Mouse (Mus musculus) kidney, embryonic 16.5 days (tissue): ENCODE data around the gene Tctn1. TPM values are rescaled to one million over a fixed set of nuclear protein-coding genes. Genes with fewer than 3 reads are reported as not detected.

Source experiments
- ATAC-seq: fragments of 200-750 bp; cut with Nextera tagmentation; 2 replicates; pipeline ENCODE4 v1.8.0; 2017; ENCODE audit warnings: moderate TSS enrichment; ENCODE audit not compliant: low FRiP score, low TSS enrichment
- H3K27ac ChIP-seq: fragments of 300-500 bp; sonication (generic); 2 replicates; pipeline ENCODE4 v1.5.1; 2014; ENCODE audit warnings: low read length
- H3K27me3 ChIP-seq: fragments of 300-500 bp; sonication (generic); 2 replicates; pipeline ENCODE4 v1.6.1; 2014; ENCODE audit warnings: low read length, control low read depth, mixed read lengths; ENCODE audit not compliant: insufficient read depth
- H3K36me3 ChIP-seq: fragments of 300-500 bp; sonication (generic); 2 replicates; pipeline ENCODE4 v1.6.1; 2014; ENCODE audit warnings: low read length, control low read depth, mixed read lengths; ENCODE audit not compliant: insufficient read depth
- H3K4me1 ChIP-seq: fragments of 300-500 bp; sonication (generic); 2 replicates; pipeline ENCODE4 v1.6.1; 2014; ENCODE audit warnings: low read length, control low read depth, mixed read lengths; ENCODE audit not compliant: insufficient read depth
- H3K4me2 ChIP-seq: fragments of 300-500 bp; sonication (generic); replicated peaks from 2 replicates; pipeline ENCODE4 v1.6.1; 2014; ENCODE audit warnings: low read depth, low read length
- H3K4me3 ChIP-seq: fragments of 300-500 bp; sonication (generic); 2 replicates; pipeline ENCODE4 v1.5.1; 2014; ENCODE audit warnings: mild to moderate bottlenecking, low read length
- H3K9ac ChIP-seq: fragments of 300-500 bp; sonication (generic); replicated peaks from 2 replicates; pipeline ENCODE4 v1.6.1; 2014; ENCODE audit warnings: low read length
- H3K9me3 ChIP-seq: fragments of 300-500 bp; sonication (generic); 2 replicates; pipeline ENCODE4 v1.6.1; 2016; ENCODE audit warnings: low read length, control low read depth
- WGBS: fragments of 180-500 bp; shearing (Covaris S2); extraction: QIAGEN DNeasy Blood & Tissue Kit; methylation state at CpG from one replicate; pipeline ENCODE4 v1.1.7; 2014; 5-methylcytosine and 5-hydroxymethylcytosine counted together
- polyA plus RNA-seq: library from polyadenylated mRNA; unstranded; fragments of >200 nt; fragmentation: Nextera tagmentation; extraction: Ambion mirVana; gene quantifications from 2 replicates; pipeline ENCODE4 v1.2.1, GENCODE M21; 2015

The Tctn1 gene
- polyA plus RNA-seq, 1 experiment from 2014 or later = 7.9 TPM

GRCm38 (mm10) chr5:122240989-122241388, 23.3 kb downstream of the Tctn1 start:
- ATAC-seq = no peak
- WGBS = 69% methylated on average over 1 of the region's 1 CpGs
- Histone ChIP-seq H3K36me3 (peaks cover 17% of the 10 kb centered on the region), H3K27ac (no peak overlapping the region), H3K9me3 (no peaks in the 10 kb centered on the region), H3K4me2 (no peak overlapping the region), H3K4me1 (no peaks in the 10 kb centered on the region), H3K27me3 (no peaks in the 10 kb centered on the region), H3K4me3 (no peak overlapping the region), H3K9ac (no peak overlapping the region)

GRCm38 (mm10) chr5:122240521-122240920, 23.7 kb downstream of the Tctn1 start:
- peaks cover 17% of the 10 kb centered on the region for H3K36me3 ChIP-seq
- H3K9me3 ChIP-seq = no peaks in the 10 kb centered on the region
- ATAC-seq = no peak
- WGBS = 91% methylated on average over 11 of the region's 11 CpGs
- H3K4me1 ChIP-seq = no peaks in the 10 kb centered on the region
- no peak overlapping the region for H3K9ac ChIP-seq
- no peak overlapping the region for H3K27ac ChIP-seq
- no peak overlapping the region for H3K4me3 ChIP-seq
- no peak overlapping the region for H3K4me2 ChIP-seq
- H3K27me3 ChIP-seq = no peaks in the 10 kb centered on the region

GRCm38 (mm10) chr5:122239618-122240017, 24.6 kb downstream of the Tctn1 start:
- WGBS = 81% methylated on average over 7 of the region's 7 CpGs
- H3K4me2 ChIP-seq = no peak overlapping the region
- H3K9me3 ChIP-seq = no peaks in the 10 kb centered on the region
- H3K9ac ChIP-seq = no peak overlapping the region
- H3K36me3 ChIP-seq = peaks cover 17% of the 10 kb centered on the region
- no peaks in the 10 kb centered on the region for H3K4me1 ChIP-seq
- no peaks in the 10 kb centered on the region for H3K27me3 ChIP-seq
- no peak for ATAC-seq
- no peak overlapping the region for H3K27ac ChIP-seq
- H3K4me3 ChIP-seq = no peak overlapping the region

GRCm38 (mm10) chr5:122237200-122237599, 27.1 kb downstream of the Tctn1 start:
- Histone ChIP-seq H3K27me3 (no peaks in the 10 kb centered on the region), H3K9ac (no peak overlapping the region), H3K4me3 (no peak overlapping the region), H3K27ac (no peak overlapping the region), H3K4me2 (no peak overlapping the region), H3K36me3 (peaks cover 17% of the 10 kb centered on the region), H3K4me1 (no peaks in the 10 kb centered on the region; the same call in 1 of the 2 replicates), H3K9me3 (no peaks in the 10 kb centered on the region)
- no peak for ATAC-seq
- 67% methylated on average over 5 of the region's 5 CpGs for WGBS

GRCm38 (mm10) chr5:122235196-122235836, 28.9 kb downstream of the Tctn1 start:
- Histone ChIP-seq H3K4me3 (no peak overlapping the region), H3K9ac (no peak overlapping the region), H3K4me1 (no peaks in the 10 kb centered on the region; the same call in 1 of the 2 replicates), H3K27me3 (no peaks in the 10 kb centered on the region), H3K27ac (no peak overlapping the region), H3K36me3 (peaks cover 8% of the 10 kb centered on the region), H3K4me2 (no peak overlapping the region), H3K9me3 (no peaks in the 10 kb centered on the region)
- 49% methylated on average over 9 of the region's 9 CpGs for WGBS
- no peak for ATAC-seq

- H3K27ac ChIP-seq = no peak overlapping the region
- 85% methylated on average over 9 of the region's 9 CpGs for WGBS
- H3K4me2 ChIP-seq = no peak overlapping the region
- no peak for ATAC-seq
- no peak overlapping the region for H3K9ac ChIP-seq
- H3K9me3 ChIP-seq = no peaks in the 10 kb centered on the region
- H3K27me3 ChIP-seq = no peaks in the 10 kb centered on the region
- H3K4me1 ChIP-seq = no peaks in the 10 kb centered on the region; the same call in 1 of the 2 replicates
- H3K36me3 ChIP-seq = peaks cover 7% of the 10 kb centered on the region
- H3K4me3 ChIP-seq = no peak overlapping the region
These were observed 29.7 kb downstream of the Tctn1 start for GRCm38 (mm10) chr5:122234319-122235195.

GRCm38 (mm10) chr5:122233695-122234094, 30.6 kb downstream of the Tctn1 start:
- WGBS = 84% methylated on average over 12 of the region's 12 CpGs
- H3K4me1 ChIP-seq = no peaks in the 10 kb centered on the region; the same call in 1 of the 2 replicates
- H3K27ac ChIP-seq = no peak overlapping the region
- H3K9ac ChIP-seq = no peak overlapping the region
- H3K4me3 ChIP-seq = no peak overlapping the region
- H3K36me3 ChIP-seq = peaks cover 4% of the 10 kb centered on the region
- 0 out of 2 replicates have a peak, but pooled peaks have one; percentile 40 for ATAC-seq
- H3K27me3 ChIP-seq = no peaks in the 10 kb centered on the region
- H3K9me3 ChIP-seq = no peaks in the 10 kb centered on the region
- no peak overlapping the region for H3K4me2 ChIP-seq

GRCm38 (mm10) chr5:122233077-122233581, 31.1 kb downstream of the Tctn1 start:
- WGBS = 87% methylated on average over 14 of the region's 14 CpGs
- H3K27me3 ChIP-seq = no peaks in the 10 kb centered on the region
- no peaks in the 10 kb centered on the region for H3K9me3 ChIP-seq
- ATAC-seq = no peak
- no peak overlapping the region for H3K4me2 ChIP-seq
- H3K27ac ChIP-seq = no peak overlapping the region
- H3K4me3 ChIP-seq = no peak overlapping the region
- H3K36me3 ChIP-seq = peaks cover 2% of the 10 kb centered on the region; the same call in 1 of the 2 replicates
- H3K9ac ChIP-seq = no peak overlapping the region
- H3K4me1 ChIP-seq = no peaks in the 10 kb centered on the region; the same call in 1 of the 2 replicates

- no peak overlapping the region for H3K9ac ChIP-seq
- peaks cover 7% of the 10 kb centered on the region; the same call in 1 of the 2 replicates for H3K9me3 ChIP-seq
- no peaks in the 10 kb centered on the region for H3K27me3 ChIP-seq
- no peak overlapping the region for H3K4me3 ChIP-seq
- H3K4me2 ChIP-seq = no peak overlapping the region
- no peaks in the 10 kb centered on the region; the same call in 1 of the 2 replicates for H3K4me1 ChIP-seq
- peaks cover 7% of the 10 kb centered on the region for H3K36me3 ChIP-seq
- ATAC-seq = no peak
- 47% methylated on average over 5 of the region's 5 CpGs for WGBS
- no peak overlapping the region for H3K27ac ChIP-seq
These were observed 32.3 kb downstream of the Tctn1 start for GRCm38 (mm10) chr5:122232004-122232403.
